In the genomic region with DNA sequence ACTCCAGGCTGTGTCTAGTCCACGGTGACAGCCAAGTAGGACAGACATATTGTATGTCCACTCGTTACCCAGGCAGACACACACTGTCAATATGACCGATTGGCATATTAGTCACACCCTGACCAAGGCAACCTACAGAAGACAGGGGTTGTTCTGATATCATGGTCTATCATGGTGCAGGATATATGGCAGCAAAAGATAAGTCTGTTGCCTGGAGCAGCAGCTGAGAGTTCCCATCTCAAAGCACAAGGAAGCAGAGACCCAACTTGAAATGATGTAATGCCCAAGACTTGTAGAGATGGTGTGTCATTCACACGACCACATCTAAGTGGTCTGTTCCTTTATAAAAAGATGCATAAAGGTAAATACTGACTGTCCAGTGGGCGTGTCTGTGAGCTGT, we compare ENCODE assay signal across 26 mouse cellular contexts. TPM values are rescaled to one million over a fixed set of nuclear protein-coding genes. Genes with fewer than 3 reads are reported as not detected.
DNase-seq lines count a peak whose midpoint lies in the region; ATAC-seq and TF ChIP-seq lines count a peak whose summit lies in the region.
"Had no signal": no experiment of that assay in that cellular context is flagged by ENCODE, and none has a peak within 500 bp of the region (broad histone marks: within the 10 kb centered on the region; RNA-seq: fewer than 3 reads in every experiment).

No protein-coding gene starts in this region.

- H3K4me3 ChIP-seq in megakaryocyte, embryonic 14.5 days (replicated peaks): peak overlapping the region; percentile 12
- no peak overlapping the region for H3K4me3 ChIP-seq in MEL (ENCODE audit: control insufficient read depth in 1 of 2, insufficient read depth in 1 of 2, low read depth in 2 of 2, low read length in 2 of 2)

- peaks cover 16% of the 10 kb centered on the region for H3K9me3 ChIP-seq in megakaryocyte, embryonic 14.5 days
- no peaks in the 10 kb centered on the region for H3K9me3 ChIP-seq in MEL (replicated peaks; ENCODE audit: insufficient read depth, low read length)

- TF ChIP-seq POLR2A in MEL (IDR thresholded peaks at IDR 0.05; ENCODE audit: control insufficient read depth in 1 of 2, insufficient read depth in 1 of 2, low read depth in 1 of 2, low read length in 2 of 2, poor library complexity in 1 of 2): no peak

- H3K9ac ChIP-seq in MEL (ENCODE audit: control insufficient read depth, low read depth, low read length, poor library complexity, severe bottlenecking): no peak overlapping the region

- no peak for ATAC-seq in megakaryocyte, adult 5-6 weeks (ENCODE audit: poor library complexity, severe bottlenecking)
- ATAC-seq: activated CD4-positive, CD25-positive, alpha-beta regulatory T cell, adult 4 months; CD4-positive, CD25-positive, alpha-beta regulatory T cell, adult 4 months; Patski had no signal

- no peaks in the 10 kb centered on the region for H3K79me2 ChIP-seq in MEL (ENCODE audit: control insufficient read depth, insufficient read depth, low read length, poor library complexity)

- no peak for TF ChIP-seq RAD21 in MEL (IDR thresholded peaks at IDR 0.05; ENCODE audit: low read depth, low read length)

- DNase-seq in 416B (ENCODE audit: low read depth) (peak; percentile 48), MEL (ENCODE audit: low read depth, low spot score) (peak; percentile 22)
- no peak for DNase-seq in lung, postnatal 4 days
- DNase-seq in layer of hippocampus, adult 9-10 months (ENCODE audit: low spot score): no peak
- DNase-seq: adrenal gland, adult 2 months; adrenal gland, adult 8-10 months; adrenal gland, postnatal 10 days; adrenal gland, postnatal 14 days; adrenal gland, postnatal 25 days; adrenal gland, postnatal 36 days; B cell, adult 2 months; cerebellum, adult 11 months; cerebellum, adult 11-12 months; cerebellum, adult 18-20 months; cerebellum, adult 2 months; cerebellum, adult 8-10 months had no signal

- H3K4me1 ChIP-seq in megakaryocyte, embryonic 14.5 days: peaks cover 74% of the 10 kb centered on the region
- peaks cover 6 to 19% of the 10 kb centered on the region in 2 experiments; a peak in 3 of 4 replicates for H3K4me1 ChIP-seq in MEL (ENCODE audit: control insufficient read depth in 1 of 2, insufficient read depth in 2 of 2, low read length in 2 of 2)

- no peak for TF ChIP-seq CTCF in MEL (IDR thresholded peaks at IDR 0.05 in 2 of 3, conservative IDR thresholded peaks at IDR 0.05 in 1 of 3; ENCODE audit: control insufficient read depth in 1 of 3, insufficient read depth in 1 of 3, low read depth in 2 of 3, low read length in 3 of 3, poor library complexity in 1 of 3, severe bottlenecking in 1 of 3)

- no peaks in the 10 kb centered on the region for H3K36me3 ChIP-seq in megakaryocyte, embryonic 14.5 days (replicated peaks; ENCODE audit: low read length)
- H3K36me3 ChIP-seq in MEL (ENCODE audit: control insufficient read depth in 1 of 2, insufficient read depth in 2 of 2, low read length in 2 of 2): peaks cover 0 to 6% of the 10 kb centered on the region in 2 experiments; a peak in 1 of 4 replicates
- H3K36me3 ChIP-seq: G1E had no signal

- H3K27ac ChIP-seq in MEL (ENCODE audit: control insufficient read depth, low read depth, low read length): no peak overlapping the region

- H3K27me3 ChIP-seq in megakaryocyte, embryonic 14.5 days (replicated peaks): peaks cover 27% of the 10 kb centered on the region
- no peaks in the 10 kb centered on the region for H3K27me3 ChIP-seq in MEL (ENCODE audit: control insufficient read depth in 1 of 2, insufficient read depth in 2 of 2, low read length in 2 of 2)
- H3K27me3 ChIP-seq: Patski had no signal

- peak; percentile 29 to 44; a peak in 1 of 4 replicates for TF ChIP-seq EP300 in MEL (IDR thresholded peaks at IDR 0.05; ENCODE audit: low read depth in 1 of 2, low read length in 2 of 2)

TF ChIP-seq in MEL, 35 proteins besides CTCF, POLR2A, EP300 and RAD21:
- no peak for TF ChIP-seq RCOR1 (IDR thresholded peaks at IDR 0.05; ENCODE audit: low read depth, low read length)
- TF ChIP-seq CHD1 (IDR thresholded peaks at IDR 0.05; ENCODE audit: low read depth, low read length): no peak
- TF ChIP-seq SMC3 (IDR thresholded peaks at IDR 0.05; ENCODE audit: low read depth, low read length): no peak
- TF ChIP-seq TAL1 (IDR thresholded peaks at IDR 0.05; ENCODE audit: low read length): peak; percentile 23; the same call in 1 of the 2 replicates
- no peak for TF ChIP-seq ZKSCAN1 (IDR thresholded peaks at IDR 0.05; ENCODE audit: low read depth, low read length)
- TF ChIP-seq GABPA (IDR thresholded peaks at IDR 0.05; ENCODE audit: low read depth, low read length): no peak
- TF ChIP-seq GATA1 (IDR thresholded peaks at IDR 0.05; ENCODE audit: low read depth, low read length): peak; percentile 41
- TF ChIP-seq ETS1 (IDR thresholded peaks at IDR 0.05; ENCODE audit: low read depth, low read length): peak; percentile 75; the same call in 1 of the 2 replicates
- peak; percentile 67; the same call in 1 of the 2 replicates for TF ChIP-seq TCF12 (IDR thresholded peaks at IDR 0.05; ENCODE audit: low read depth, low read length)
- TF ChIP-seq HCFC1 (IDR thresholded peaks at IDR 0.05; ENCODE audit: low read depth, low read length): no peak

RNA-seq across cellular contexts. Expression of gene Rab37, which starts 12.6 kb away (rescaled TPM):
- 8.4 and 19.8 TPM in 2 replicates for polyA plus RNA-seq in megakaryocyte, embryonic 14.5 days (2012; ENCODE audit: insufficient read depth, low replicate concordance)
- 4.8 and 6.2 TPM in 2 replicates for total RNA-seq in megakaryocyte, adult 5-6 weeks (2015)
- total RNA-seq in megakaryocyte, adult 5-6 weeks (2017): 8.9 and 15.0 TPM in 2 replicates
- total RNA-seq in MEL (2012; rRNA removed): 17.2 and 20.6 TPM in 2 replicates
- 10 to 100 TPM in 1 of 2 experiments, not detected in 1; 14.6 TPM for polyA plus RNA-seq in MEL (2012; ENCODE audit: insufficient read depth in 1 of 2, insufficient read length in 2 of 2, low read depth in 1 of 2, low replicate concordance in 2 of 2, missing spikeins in 1 of 2)

RNA-seq across cellular contexts. Expression of gene Cd300e, which starts 16.7 kb away (rescaled TPM):
- not detected in 2 replicates for polyA plus RNA-seq in megakaryocyte, embryonic 14.5 days (2012; ENCODE audit: insufficient read depth, low replicate concordance)
- 1.7 and 2.6 TPM in 2 replicates for total RNA-seq in megakaryocyte, adult 5-6 weeks (2015)
- 0.61 and 1.7 TPM in 2 replicates for total RNA-seq in megakaryocyte, adult 5-6 weeks (2017)
- not detected in 2 replicates for total RNA-seq in MEL (2012; rRNA removed)
- not detected for polyA plus RNA-seq in MEL (2012; ENCODE audit: insufficient read depth in 1 of 2, insufficient read length in 2 of 2, low read depth in 1 of 2, low replicate concordance in 2 of 2, missing spikeins in 1 of 2)
- total RNA-seq: CH12.LX, G1E had no signal
- polyA plus RNA-seq: activated CD4-positive, CD25-positive, alpha-beta regulatory T cell, adult 4 months; adrenal gland, adult 2 months; brain, embryonic 14.5 days; C2C12; G1E had no signal

RNA-seq across cellular contexts. Expression of gene Cd300ld3, which starts 30.5 kb away (rescaled TPM):
- 1.1 TPM in 1 of 2 replicates, not detected in the other for polyA plus RNA-seq in megakaryocyte, embryonic 14.5 days (2012; ENCODE audit: insufficient read depth, low replicate concordance)
- 23.8 and 26.2 TPM in 2 replicates for total RNA-seq in megakaryocyte, adult 5-6 weeks (2015)
- 6.7 and 7.6 TPM in 2 replicates for total RNA-seq in megakaryocyte, adult 5-6 weeks (2017)
- not detected in 2 replicates for total RNA-seq in MEL (2012; rRNA removed)
- polyA plus RNA-seq in MEL (2012; ENCODE audit: insufficient read depth in 1 of 2, insufficient read length in 2 of 2, low read depth in 1 of 2, low replicate concordance in 2 of 2, missing spikeins in 1 of 2): not detected
- total RNA-seq: adrenal gland, postnatal 14 days; ES-E14 had no signal
- polyA plus RNA-seq: activated CD4-positive, CD25-positive, alpha-beta regulatory T cell, adult 4 months; C2C12; CD4-positive, CD25-positive, alpha-beta regulatory T cell, adult 4 months; G1E; Patski had no signal

RNA-seq across cellular contexts. Expression of gene Cd300ld5, which starts 41.1 kb away (rescaled TPM):
- not detected in 2 replicates for polyA plus RNA-seq in megakaryocyte, embryonic 14.5 days (2012; ENCODE audit: insufficient read depth, low replicate concordance)
- 1.1 TPM in 1 of 2 replicates, not detected in the other for total RNA-seq in megakaryocyte, adult 5-6 weeks (2015)
- total RNA-seq in megakaryocyte, adult 5-6 weeks (2017): not detected in 2 replicates
- total RNA-seq in MEL (2012; rRNA removed): not detected in 2 replicates
- polyA plus RNA-seq in MEL (2012; ENCODE audit: insufficient read depth in 1 of 2, insufficient read length in 2 of 2, low read depth in 1 of 2, low replicate concordance in 2 of 2, missing spikeins in 1 of 2): not detected
- total RNA-seq: CH12.LX, ES-E14 had no signal
- polyA plus RNA-seq: activated CD4-positive, CD25-positive, alpha-beta regulatory T cell, adult 4 months; CD4-positive, CD25-positive, alpha-beta regulatory T cell, adult 4 months; G1E; Patski had no signal

RNA-seq across cellular contexts. Expression of gene Cd300ld4, which starts 51.9 kb away (rescaled TPM):
- not detected in 2 replicates for polyA plus RNA-seq in megakaryocyte, embryonic 14.5 days (2012; ENCODE audit: insufficient read depth, low replicate concordance)
- total RNA-seq in megakaryocyte, adult 5-6 weeks (2015): 2.2 TPM in 1 of 2 replicates, not detected in the other
- not detected in 2 replicates for total RNA-seq in megakaryocyte, adult 5-6 weeks (2017)
- total RNA-seq in MEL (2012; rRNA removed): not detected in 2 replicates
- polyA plus RNA-seq in MEL (2012; ENCODE audit: insufficient read depth in 1 of 2, insufficient read length in 2 of 2, low read depth in 1 of 2, low replicate concordance in 2 of 2, missing spikeins in 1 of 2): not detected
- total RNA-seq: adrenal gland, adult 2 months; adrenal gland, adult 8-10 months; adrenal gland, postnatal 14 days; adrenal gland, postnatal 25 days; CH12.LX; ES-E14; G1E had no signal
- polyA plus RNA-seq: activated CD4-positive, CD25-positive, alpha-beta regulatory T cell, adult 4 months; C2C12; CD4-positive, CD25-positive, alpha-beta regulatory T cell, adult 4 months; G1E; Patski had no signal

Comparison
In these comparisons a context has a peak if more than half of its experiments do, and no peak if none do; other contexts are left out.
1. DNase-seq: peak in 416B (single experiment) and MEL (single experiment); none in lung, postnatal 4 days (0 of 2) and layer of hippocampus, adult 9-10 months (single experiment).